ENCODE assay signal across 23 mouse cellular contexts in the genomic region with DNA sequence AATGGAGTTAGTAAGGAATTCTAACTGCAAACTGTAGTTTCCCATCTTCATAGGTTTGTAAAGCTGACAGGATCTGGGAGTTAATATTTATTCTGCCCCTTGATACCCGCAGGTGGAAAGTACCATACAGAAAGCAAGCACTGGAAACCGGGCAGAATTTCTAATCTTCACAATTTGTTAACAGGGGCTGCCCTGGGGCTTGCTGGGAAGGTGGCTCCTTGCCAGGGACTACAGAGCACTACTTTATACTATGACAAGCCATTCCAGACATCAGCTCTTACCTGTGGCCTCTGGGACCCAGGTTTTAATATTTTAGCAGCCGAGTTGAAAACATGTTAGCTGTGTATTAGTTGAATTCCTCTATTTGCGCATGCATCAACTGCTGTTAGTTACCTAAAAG.
A peak's percentile ranks its signal among the peaks of the same experiment; 100 is the strongest.
DNase-seq lines count a peak whose midpoint lies in the region; ATAC-seq and TF ChIP-seq lines count a peak whose summit lies in the region.
"Had no signal": no experiment of that assay in that cellular context is flagged by ENCODE, and none has a peak within 500 bp of the region (broad histone marks: within the 10 kb centered on the region; RNA-seq: fewer than 3 reads in every experiment).

No protein-coding gene starts in this region.

- TF ChIP-seq EP300 in heart, adult 2 months (IDR thresholded peaks at IDR 0.05; ENCODE audit: insufficient read depth, low read depth, low read length), result no peak

- TF ChIP-seq CTCF in heart, adult 2 months (IDR thresholded peaks at IDR 0.05), result no peak

- no peaks in the 10 kb centered on the region for H3K27me3 ChIP-seq in heart, adult 2 months (ENCODE audit: control insufficient read depth, insufficient read depth, low read length)
- no peaks in the 10 kb centered on the region for H3K27me3 ChIP-seq in kidney, embryonic 14.5 days (ENCODE audit: control insufficient read depth, insufficient read depth, low read length)
- no peaks in the 10 kb centered on the region for H3K27me3 ChIP-seq in liver, embryonic 11.5 days (replicated peaks; ENCODE audit: control insufficient read depth, insufficient read depth, low read length)
- H3K27me3 ChIP-seq: heart, embryonic 12.5 days; hindbrain, embryonic 15.5 days; limb, embryonic 12.5 days; stomach, embryonic 15.5 days had no signal

- ATAC-seq in kidney, embryonic 14.5 days (ENCODE audit: low FRiP score, low TSS enrichment), result peak; percentile 55; the same call in 1 of the 2 replicates
- no peak for ATAC-seq in liver, embryonic 11.5 days (replicated peaks; ENCODE audit: low FRiP score)
- ATAC-seq: forebrain, embryonic 16.5 days; lung, postnatal 0 days had no signal

- H3K4me3 ChIP-seq in heart, adult 2 months, result no peak overlapping the region
- H3K4me3 ChIP-seq in kidney, embryonic 14.5 days (ENCODE audit: low read length), result no peak overlapping the region
- no peak overlapping the region for H3K4me3 ChIP-seq in liver, embryonic 11.5 days (ENCODE audit: low read depth, low read length)
- H3K4me3 ChIP-seq: erythroblast, embryonic 14.5 days; heart, embryonic 12.5 days; hindbrain, embryonic 10.5 days; hindbrain, embryonic 15.5 days; layer of hippocampus, adult 2 months; left cerebral cortex, adult 2 months; limb, embryonic 12.5 days; stomach, embryonic 15.5 days had no signal

- no peaks in the 10 kb centered on the region for H3K4me1 ChIP-seq in heart, adult 2 months (ENCODE audit: control insufficient read depth, insufficient read depth, low read length)
- H3K4me1 ChIP-seq in kidney, embryonic 14.5 days (ENCODE audit: control insufficient read depth, insufficient read depth, low read length), result peaks cover 5% of the 10 kb centered on the region; the same call in 1 of the 2 replicates
- H3K4me1 ChIP-seq in liver, embryonic 11.5 days (replicated peaks; ENCODE audit: control insufficient read depth, insufficient read depth, low read length), result no peaks in the 10 kb centered on the region
- H3K4me1 ChIP-seq: heart, embryonic 12.5 days; hindbrain, embryonic 10.5 days; hindbrain, embryonic 15.5 days; limb, embryonic 12.5 days; stomach, embryonic 15.5 days had no signal

- H3K9me3 ChIP-seq in kidney, embryonic 14.5 days (ENCODE audit: control insufficient read depth, low read length), result no peaks in the 10 kb centered on the region
- H3K9me3 ChIP-seq in liver, embryonic 11.5 days (ENCODE audit: control insufficient read depth, low read length), result no peaks in the 10 kb centered on the region
- H3K9me3 ChIP-seq: G1E; heart, embryonic 12.5 days; hindbrain, embryonic 10.5 days; hindbrain, embryonic 15.5 days; limb, embryonic 12.5 days; stomach, embryonic 15.5 days had no signal

- H3K36me3 ChIP-seq in heart, adult 2 months (ENCODE audit: control insufficient read depth, insufficient read depth, low read length), result peaks cover 2% of the 10 kb centered on the region
- H3K36me3 ChIP-seq in kidney, embryonic 14.5 days (ENCODE audit: control insufficient read depth, insufficient read depth, low read length), result no peaks in the 10 kb centered on the region
- H3K36me3 ChIP-seq in liver, embryonic 11.5 days (ENCODE audit: control insufficient read depth, insufficient read depth, low read length), result no peaks in the 10 kb centered on the region
- H3K36me3 ChIP-seq: G1E; heart, embryonic 12.5 days; hindbrain, embryonic 10.5 days; hindbrain, embryonic 15.5 days; limb, embryonic 12.5 days; stomach, embryonic 15.5 days had no signal

- H3K9ac ChIP-seq in heart, adult 2 months (ENCODE audit: low read depth, low read length), result no peak overlapping the region
- no peak overlapping the region for H3K9ac ChIP-seq in kidney, embryonic 14.5 days (ENCODE audit: low read depth, low read length)
- no peak overlapping the region for H3K9ac ChIP-seq in liver, embryonic 11.5 days (ENCODE audit: low read depth, low read length)
- H3K9ac ChIP-seq: heart, embryonic 12.5 days; hindbrain, embryonic 15.5 days; limb, embryonic 12.5 days; stomach, embryonic 15.5 days had no signal

- TF ChIP-seq POLR2A in heart, adult 2 months (IDR thresholded peaks at IDR 0.05; ENCODE audit: insufficient read depth, low read depth, low read length), result no peak

- no peak overlapping the region for H3K4me2 ChIP-seq in kidney, embryonic 14.5 days (replicated peaks; ENCODE audit: low read depth, low read length)
- H3K4me2 ChIP-seq in liver, embryonic 11.5 days, result no peak overlapping the region
- H3K4me2 ChIP-seq: heart, embryonic 12.5 days; hindbrain, embryonic 15.5 days; limb, embryonic 12.5 days; stomach, embryonic 15.5 days had no signal

- H3K79me2 ChIP-seq in heart, adult 2 months (replicated peaks; ENCODE audit: control insufficient read depth, insufficient read depth, low read length), result no peaks in the 10 kb centered on the region

- DNase-seq in heart, adult 2 months, result no peak
- no peak for DNase-seq in heart, postnatal 25 days (ENCODE audit: low spot score)
- DNase-seq in kidney, adult 11 months, result peak; percentile 66
- peak; percentile 75 for DNase-seq in kidney, postnatal 14 days
- no peak for DNase-seq in adrenal gland, postnatal 4 days (ENCODE audit: low spot score in 2 of 2)
- DNase-seq in liver, embryonic 11.5 days (ENCODE audit: low spot score), result no peak
- no peak for DNase-seq in thymus, postnatal 14 days
- DNase-seq: adrenal gland, postnatal 10 days; cerebellum, adult 11-12 months; gastrocnemius, postnatal 14 days; midbrain, embryonic 14.5 days had no signal

- intact Hi-C loops in heart, adult 2 months (cut with DNase I), result no loop called here
- intact Hi-C loops in heart, postnatal 25 days (cut with DNase I), result no loop called here

- H3K27ac ChIP-seq in heart, adult 2 months, result peak overlapping the region; percentile 61
- H3K27ac ChIP-seq in kidney, embryonic 14.5 days (ENCODE audit: low read depth, low read length), result no peak overlapping the region
- no peak overlapping the region for H3K27ac ChIP-seq in liver, embryonic 11.5 days (ENCODE audit: low read depth, low read length)
- H3K27ac ChIP-seq: hindbrain, embryonic 10.5 days; hindbrain, embryonic 15.5 days; layer of hippocampus, adult 2 months; left cerebral cortex, adult 2 months; limb, embryonic 12.5 days; stomach, embryonic 15.5 days had no signal

- WGBS in heart, adult 2 months, result 71% methylated on average over 4 of the region's 4 CpGs
- 66% methylated on average over 4 of the region's 4 CpGs for WGBS in kidney, embryonic 14.5 days
- 75% methylated on average over 4 of the region's 4 CpGs for WGBS in liver, embryonic 11.5 days

Comparison
In these comparisons a context has a peak if more than half of its experiments do, and no peak if none do; other contexts are left out.
1. DNase-seq: peak in kidney, adult 11 months (single experiment) and kidney, postnatal 14 days (single experiment); none in heart, adult 2 months (0 of 2), heart, postnatal 25 days (single experiment), adrenal gland, postnatal 4 days (0 of 2), liver, embryonic 11.5 days (single experiment) and thymus, postnatal 14 days (single experiment).